Mouse (Mus musculus): Measurements from ENCODE around the gene Tomm70a. TPM values are rescaled to one million over a fixed set of nuclear protein-coding genes. Genes with fewer than 3 reads are reported as not detected.

The Tomm70a gene
- polyA plus RNA-seq, 1 experiment from 2014 or later = 39.2 TPM

DNA sequence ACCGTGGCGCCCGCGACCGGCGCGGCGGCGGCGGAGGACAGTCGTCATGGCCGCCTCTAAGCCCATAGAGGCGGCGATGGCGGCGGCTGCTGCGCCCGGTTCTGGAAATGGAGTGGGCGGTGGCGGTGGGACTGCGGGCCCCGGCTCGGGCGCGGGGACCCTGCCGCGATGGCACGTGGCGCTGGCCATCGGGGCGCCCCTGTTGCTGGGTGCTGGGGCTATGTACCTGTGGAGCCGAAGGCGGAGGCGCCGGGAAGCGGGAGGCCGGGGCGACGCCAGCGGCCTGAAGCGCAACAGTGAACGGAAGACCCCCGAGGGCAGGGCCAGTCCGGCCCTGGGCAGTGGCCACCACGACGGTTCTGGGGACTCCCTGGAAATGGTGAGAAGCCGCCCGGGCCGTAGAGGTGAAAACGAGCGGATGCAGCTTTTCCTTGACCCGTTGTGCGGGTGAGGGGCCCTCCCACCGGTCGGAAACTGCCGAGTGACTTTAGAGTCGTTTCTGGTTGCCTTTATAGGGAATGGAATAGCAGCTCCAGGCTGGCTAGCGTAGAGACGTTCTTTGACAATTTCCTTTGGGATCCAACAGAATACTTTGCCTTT, 413 bp downstream of the Tomm70a start:
- peak overlapping the region; percentile 92 for H3K27ac ChIP-seq

GRCm38 (mm10) chr16:57122682-57123445, 1.4 kb downstream of the Tomm70a start:
- 32% methylated on average over 6 of the region's 6 CpGs for WGBS
- Histone ChIP-seq H3K4me1 (peaks cover 14% of the 10 kb centered on the region), H3K4me3 (peak overlapping the region; percentile 86), H3K9ac (peak overlapping the region; percentile 93), H3K9me3 (no peaks in the 10 kb centered on the region), H3K36me3 (no peaks in the 10 kb centered on the region), H3K27ac (no peak overlapping the region), H3K27me3 (no peaks in the 10 kb centered on the region), H3K4me2 (peak overlapping the region; percentile 62)
- ATAC-seq (ENCODE audit: borderline replicate concordance, extremely low read depth, low FRiP score, low TSS enrichment) = no peak

More for the DNA sequence above, 413 bp downstream of the Tomm70a start:
- peak overlapping the region; percentile 86 for H3K4me3 ChIP-seq
- H3K9ac ChIP-seq = peak overlapping the region; percentile 93
- H3K4me1 ChIP-seq = peaks cover 14% of the 10 kb centered on the region
- ATAC-seq (ENCODE audit: borderline replicate concordance, extremely low read depth, low FRiP score, low TSS enrichment) = peak; percentile 24
- H3K9me3 ChIP-seq = no peaks in the 10 kb centered on the region
- under 1% methylated on average over 59 of the region's 59 CpGs for WGBS
- H3K36me3 ChIP-seq = no peaks in the 10 kb centered on the region
- no peaks in the 10 kb centered on the region for H3K27me3 ChIP-seq
- H3K4me2 ChIP-seq = peak overlapping the region; percentile 62

DNA sequence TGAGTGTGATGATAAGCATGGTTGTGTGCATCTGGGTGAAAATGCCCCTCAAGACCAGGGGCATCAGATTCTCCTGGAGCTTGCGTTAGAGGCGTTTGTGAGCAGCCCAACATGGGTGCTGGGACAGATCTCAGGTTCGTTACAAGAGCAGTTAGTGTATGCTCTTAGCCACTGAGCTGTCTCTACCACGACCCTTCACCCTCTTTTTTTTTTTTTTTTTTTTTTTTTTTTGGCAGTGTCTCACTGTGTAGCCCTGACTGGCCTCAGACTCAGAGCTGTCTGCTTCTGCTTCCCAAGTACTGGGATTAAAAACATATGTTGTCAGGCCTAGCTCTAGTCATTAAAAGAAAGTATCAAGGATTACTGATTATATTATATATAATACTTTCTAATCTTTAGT, 4.8 kb downstream of the Tomm70a start:
- H3K27me3 ChIP-seq = no peaks in the 10 kb centered on the region
- H3K4me2 ChIP-seq = no peak overlapping the region
- WGBS = 59% methylated on average over 4 of the region's 4 CpGs
- peaks cover 14% of the 10 kb centered on the region for H3K4me1 ChIP-seq
- H3K36me3 ChIP-seq = no peaks in the 10 kb centered on the region
- H3K9me3 ChIP-seq = no peaks in the 10 kb centered on the region
- ATAC-seq (ENCODE audit: borderline replicate concordance, extremely low read depth, low FRiP score, low TSS enrichment) = no peak
- H3K9ac ChIP-seq = no peak overlapping the region
- H3K27ac ChIP-seq = no peak overlapping the region
- no peak overlapping the region for H3K4me3 ChIP-seq

DNA sequence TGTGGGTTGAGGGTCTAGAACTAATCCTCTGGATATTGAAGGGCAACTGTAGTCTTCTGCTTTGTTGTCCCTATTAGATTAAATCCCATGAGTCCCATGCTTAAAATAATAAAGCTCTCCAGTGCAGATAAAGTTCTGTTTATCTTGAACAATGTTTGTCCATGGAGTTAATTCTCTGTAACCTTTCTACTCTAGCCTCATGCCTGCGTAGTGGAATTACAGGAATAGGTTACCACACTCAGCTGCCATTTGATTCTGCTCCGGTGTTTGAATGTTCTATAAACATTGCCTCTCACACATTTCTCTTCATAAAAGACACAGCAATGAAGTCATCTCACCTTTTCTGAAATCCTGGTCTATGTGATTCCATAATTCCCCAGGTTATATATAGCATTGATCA, 6.3 kb downstream of the Tomm70a start:
- H3K4me3 ChIP-seq = no peak overlapping the region
- no peaks in the 10 kb centered on the region for H3K9me3 ChIP-seq
- peaks cover 11% of the 10 kb centered on the region for H3K4me1 ChIP-seq
- no peak overlapping the region for H3K27ac ChIP-seq
- no peaks in the 10 kb centered on the region for H3K36me3 ChIP-seq
- H3K4me2 ChIP-seq = no peak overlapping the region
- 73% methylated on average over 2 of the region's 2 CpGs for WGBS
- ATAC-seq (ENCODE audit: borderline replicate concordance, extremely low read depth, low FRiP score, low TSS enrichment) = no peak
- no peaks in the 10 kb centered on the region for H3K27me3 ChIP-seq
- H3K9ac ChIP-seq = no peak overlapping the region

- Histone ChIP-seq H3K9me3 (no peaks in the 10 kb centered on the region), H3K36me3 (peaks cover 12% of the 10 kb centered on the region), H3K9ac (no peak overlapping the region), H3K27me3 (no peaks in the 10 kb centered on the region), H3K27ac (no peak overlapping the region), H3K4me1 (no peaks in the 10 kb centered on the region), H3K4me3 (no peak overlapping the region), H3K4me2 (no peak overlapping the region)
- no peak for ATAC-seq (ENCODE audit: borderline replicate concordance, extremely low read depth, low FRiP score, low TSS enrichment)
- WGBS = 82% methylated on average over 3 of the region's 3 CpGs
These were observed 9.4 kb downstream of the Tomm70a start for GRCm38 (mm10) chr16:57130752-57131400.

- WGBS = 80% methylated on average over 4 of the region's 4 CpGs
- ATAC-seq (ENCODE audit: borderline replicate concordance, extremely low read depth, low FRiP score, low TSS enrichment) = no peak
- no peak overlapping the region for H3K27ac ChIP-seq
- H3K27me3 ChIP-seq = no peaks in the 10 kb centered on the region
- H3K9me3 ChIP-seq = no peaks in the 10 kb centered on the region
- no peaks in the 10 kb centered on the region for H3K4me1 ChIP-seq
- peaks cover 17% of the 10 kb centered on the region for H3K36me3 ChIP-seq
- H3K4me2 ChIP-seq = no peak overlapping the region
- no peak overlapping the region for H3K9ac ChIP-seq
- no peak overlapping the region for H3K4me3 ChIP-seq
These were observed 10.0 kb downstream of the Tomm70a start for GRCm38 (mm10) chr16:57131544-57131943.

GRCm38 (mm10) chr16:57132326-57132725, 10.8 kb downstream of the Tomm70a start:
- WGBS = 37% methylated on average over 1 of the region's 1 CpGs
- Histone ChIP-seq H3K27me3 (no peaks in the 10 kb centered on the region), H3K36me3 (peaks cover 23% of the 10 kb centered on the region), H3K27ac (no peak overlapping the region), H3K9ac (no peak overlapping the region), H3K4me2 (no peak overlapping the region), H3K4me1 (no peaks in the 10 kb centered on the region), H3K9me3 (no peaks in the 10 kb centered on the region), H3K4me3 (no peak overlapping the region)
- ATAC-seq (ENCODE audit: borderline replicate concordance, extremely low read depth, low FRiP score, low TSS enrichment) = no peak

DNA sequence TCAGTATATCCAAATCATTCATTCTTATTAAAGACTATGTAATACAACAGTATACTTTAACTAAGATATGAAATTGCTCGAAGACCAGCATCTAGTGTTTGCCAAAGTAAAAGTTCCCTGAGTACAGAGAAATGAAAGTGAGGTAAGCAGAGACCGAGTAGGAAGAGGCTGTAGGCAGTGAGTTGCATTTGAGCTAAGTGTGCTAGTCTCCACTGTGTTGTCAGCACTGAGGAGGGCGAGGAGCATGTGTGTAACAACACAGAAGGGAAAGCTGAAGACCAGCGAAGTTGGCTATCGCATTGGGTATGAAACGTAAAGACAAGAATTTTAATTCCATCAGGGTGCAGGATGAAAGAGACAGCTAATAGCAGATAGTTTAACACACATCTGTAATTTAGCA, 12.1 kb downstream of the Tomm70a start:
- Histone ChIP-seq H3K27ac (no peak overlapping the region), H3K4me1 (no peaks in the 10 kb centered on the region), H3K4me3 (no peak overlapping the region), H3K4me2 (no peak overlapping the region), H3K9me3 (no peaks in the 10 kb centered on the region), H3K36me3 (peaks cover 29% of the 10 kb centered on the region), H3K27me3 (no peaks in the 10 kb centered on the region), H3K9ac (no peak overlapping the region)
- no peak for ATAC-seq (ENCODE audit: borderline replicate concordance, extremely low read depth, low FRiP score, low TSS enrichment)
- 89% methylated on average over 6 of the region's 6 CpGs for WGBS

DNA sequence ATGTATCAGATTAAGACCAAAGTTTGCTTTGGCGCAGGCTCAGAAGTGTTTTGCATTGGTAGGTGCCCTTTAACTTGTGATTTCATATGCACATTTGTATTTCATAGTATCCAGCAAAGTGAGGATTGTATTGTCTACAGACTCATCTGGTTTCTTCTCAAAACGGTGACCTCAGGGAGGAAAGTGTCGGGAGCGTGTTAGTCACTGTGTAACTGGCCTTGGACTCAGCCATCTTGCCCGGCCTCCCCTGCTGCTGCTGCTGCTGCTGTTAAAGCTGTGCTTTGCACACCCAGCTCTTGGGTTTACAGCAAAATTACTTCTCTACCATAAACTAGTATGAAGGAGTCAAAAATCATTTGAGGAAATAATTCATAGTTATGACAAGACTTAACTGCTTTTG, 23.2 kb downstream of the Tomm70a start:
- Histone ChIP-seq H3K27ac (no peak overlapping the region), H3K4me3 (no peak overlapping the region), H3K27me3 (no peaks in the 10 kb centered on the region), H3K36me3 (peaks cover 49% of the 10 kb centered on the region), H3K9ac (no peak overlapping the region), H3K4me2 (no peak overlapping the region), H3K9me3 (no peaks in the 10 kb centered on the region), H3K4me1 (no peaks in the 10 kb centered on the region)
- 91% methylated on average over 5 of the region's 5 CpGs for WGBS
- ATAC-seq (ENCODE audit: borderline replicate concordance, extremely low read depth, low FRiP score, low TSS enrichment) = no peak

DNA sequence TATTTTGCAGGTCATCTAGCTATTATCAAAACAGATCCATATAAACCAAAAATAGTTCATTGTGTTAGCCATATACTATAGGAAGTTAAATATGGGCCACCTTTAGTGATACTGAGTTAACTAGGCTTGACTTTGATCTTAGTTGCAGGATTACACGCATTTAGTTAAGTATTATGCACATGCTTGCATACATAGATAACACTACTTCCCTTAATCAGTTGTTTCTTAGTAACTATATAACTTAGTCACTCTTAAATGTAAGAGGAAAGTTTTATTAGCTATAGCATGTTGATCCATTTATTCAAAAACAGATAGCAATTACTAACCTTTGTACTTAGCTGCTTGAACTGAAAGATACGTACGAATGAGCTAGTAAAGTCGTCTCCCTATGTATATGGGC, 29.9 kb downstream of the Tomm70a start:
- Histone ChIP-seq H3K9ac (no peak overlapping the region), H3K4me1 (no peaks in the 10 kb centered on the region), H3K9me3 (no peaks in the 10 kb centered on the region), H3K27ac (no peak overlapping the region), H3K36me3 (peaks cover 45% of the 10 kb centered on the region), H3K4me3 (no peak overlapping the region), H3K4me2 (no peak overlapping the region), H3K27me3 (no peaks in the 10 kb centered on the region)
- WGBS = 94% methylated on average over 4 of the region's 4 CpGs
- ATAC-seq (ENCODE audit: borderline replicate concordance, extremely low read depth, low FRiP score, low TSS enrichment) = no peak

- Histone ChIP-seq H3K27ac (no peak overlapping the region), H3K27me3 (no peaks in the 10 kb centered on the region), H3K4me1 (no peaks in the 10 kb centered on the region), H3K4me3 (no peak overlapping the region), H3K9ac (no peak overlapping the region), H3K9me3 (no peaks in the 10 kb centered on the region), H3K4me2 (no peak overlapping the region), H3K36me3 (peaks cover 46% of the 10 kb centered on the region)
- no peak for ATAC-seq (ENCODE audit: borderline replicate concordance, extremely low read depth, low FRiP score, low TSS enrichment)
These were observed 34.4 kb downstream of the Tomm70a start for GRCm38 (mm10) chr16:57155899-57156298.

- no peaks in the 10 kb centered on the region for H3K4me1 ChIP-seq
- H3K9me3 ChIP-seq = no peaks in the 10 kb centered on the region
- 85% methylated on average over 4 of the region's 4 CpGs for WGBS
- no peak overlapping the region for H3K27ac ChIP-seq
- H3K4me2 ChIP-seq = no peak overlapping the region
- ATAC-seq (ENCODE audit: borderline replicate concordance, extremely low read depth, low FRiP score, low TSS enrichment) = no peak
- peaks cover 41% of the 10 kb centered on the region for H3K36me3 ChIP-seq
- no peak overlapping the region for H3K9ac ChIP-seq
- H3K27me3 ChIP-seq = no peaks in the 10 kb centered on the region
- no peak overlapping the region for H3K4me3 ChIP-seq
These were observed 35.6 kb downstream of the Tomm70a start for GRCm38 (mm10) chr16:57157076-57157475.

Measured in lung, embryonic 15.5 days (tissue).